Mouse (Mus musculus): ENCODE measurements around the gene Bcas3. TPM values are rescaled to one million over a fixed set of nuclear protein-coding genes. Genes with fewer than 3 reads are reported as not detected.
A peak's percentile ranks its signal among the peaks of the same experiment; 100 is the strongest.

The Bcas3 gene
- polyA plus RNA-seq, 1 experiment from 2014 or later, result 28.0 TPM

DNA sequence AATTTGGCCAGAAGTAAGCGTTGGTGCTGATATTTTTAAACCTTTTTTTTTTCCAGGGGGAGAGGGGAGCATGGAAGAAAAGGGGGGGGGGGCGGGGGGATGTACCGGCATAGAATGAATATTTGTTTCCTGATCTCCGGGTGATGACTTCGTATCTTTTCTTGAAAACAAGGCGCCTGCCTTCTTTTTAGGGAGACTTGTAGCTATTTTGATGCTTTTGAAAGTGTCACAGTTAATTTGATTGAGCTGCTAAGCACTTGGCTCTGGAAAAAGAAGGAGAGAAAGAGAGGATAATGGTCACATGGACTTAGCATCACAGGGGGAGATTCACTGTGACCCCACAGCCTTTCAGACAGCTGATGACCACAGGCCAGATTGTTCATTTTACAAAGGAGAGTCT, 413.8 kb downstream of the Bcas3 start:
- H3K4me2 ChIP-seq (ENCODE audit: low read depth, low read length), result no peak overlapping the region
- 43% methylated on average over 6 of the region's 6 CpGs for WGBS
- no peak for DNase-seq (ENCODE audit: low spot score)
- H3K27ac ChIP-seq (replicated peaks; ENCODE audit: low read depth, low read length), result no peak overlapping the region
- ATAC-seq (ENCODE audit: low read depth), result no peak
- H3K4me1 ChIP-seq (ENCODE audit: control insufficient read depth, insufficient read depth, low read length), result peaks cover 14% of the 10 kb centered on the region; the same call in 1 of the 2 replicates
- no peak overlapping the region for H3K9ac ChIP-seq (ENCODE audit: low read depth, low read length)
- H3K27me3 ChIP-seq (replicated peaks; ENCODE audit: control insufficient read depth, insufficient read depth, low read length), result no peaks in the 10 kb centered on the region; the same call in 1 of the 2 replicates
- H3K36me3 ChIP-seq (ENCODE audit: control insufficient read depth, insufficient read depth, low read length), result no peaks in the 10 kb centered on the region
- H3K9me3 ChIP-seq (ENCODE audit: control insufficient read depth, low read length), result no peaks in the 10 kb centered on the region
- no peak overlapping the region for H3K4me3 ChIP-seq (ENCODE audit: low read depth, low read length)

GRCm38 (mm10) chr11:85769740-85770139, 416.8 kb downstream of the Bcas3 start:
- Histone ChIP-seq H3K9me3 (ENCODE audit: control insufficient read depth, low read length) (no peaks in the 10 kb centered on the region), H3K27me3 (replicated peaks; ENCODE audit: control insufficient read depth, insufficient read depth, low read length) (no peaks in the 10 kb centered on the region; the same call in 1 of the 2 replicates), H3K4me2 (ENCODE audit: low read depth, low read length) (no peak overlapping the region), H3K4me1 (ENCODE audit: control insufficient read depth, insufficient read depth, low read length) (peaks cover 14% of the 10 kb centered on the region; the same call in 1 of the 2 replicates), H3K27ac (replicated peaks; ENCODE audit: low read depth, low read length) (no peak overlapping the region), H3K36me3 (ENCODE audit: control insufficient read depth, insufficient read depth, low read length) (no peaks in the 10 kb centered on the region), H3K9ac (ENCODE audit: low read depth, low read length) (no peak overlapping the region), H3K4me3 (ENCODE audit: low read depth, low read length) (no peak overlapping the region)
- WGBS, result 82% methylated on average over 2 of the region's 2 CpGs
- no peak for ATAC-seq (ENCODE audit: low read depth)
- no peak for DNase-seq (ENCODE audit: low spot score)

- Histone ChIP-seq H3K4me1 (ENCODE audit: control insufficient read depth, insufficient read depth, low read length) (peaks cover 26% of the 10 kb centered on the region), H3K27me3 (replicated peaks; ENCODE audit: control insufficient read depth, insufficient read depth, low read length) (no peaks in the 10 kb centered on the region; the same call in 1 of the 2 replicates), H3K27ac (replicated peaks; ENCODE audit: low read depth, low read length) (no peak overlapping the region), H3K9ac (ENCODE audit: low read depth, low read length) (no peak overlapping the region), H3K4me3 (ENCODE audit: low read depth, low read length) (no peak overlapping the region), H3K4me2 (ENCODE audit: low read depth, low read length) (no peak overlapping the region), H3K36me3 (ENCODE audit: control insufficient read depth, insufficient read depth, low read length) (no peaks in the 10 kb centered on the region), H3K9me3 (ENCODE audit: control insufficient read depth, low read length) (no peaks in the 10 kb centered on the region)
- no peak for ATAC-seq (ENCODE audit: low read depth)
- WGBS, result 47% methylated on average over 4 of the region's 4 CpGs
- DNase-seq (ENCODE audit: low spot score), result no peak
Measured at GRCm38 (mm10) chr11:85773391-85773790, 420.4 kb downstream of the Bcas3 start.

GRCm38 (mm10) chr11:85774707-85775106, 421.7 kb downstream of the Bcas3 start:
- DNase-seq (ENCODE audit: low spot score), result no peak
- H3K4me1 ChIP-seq (ENCODE audit: control insufficient read depth, insufficient read depth, low read length), result peaks cover 27% of the 10 kb centered on the region
- no peak overlapping the region for H3K9ac ChIP-seq (ENCODE audit: low read depth, low read length)
- H3K4me2 ChIP-seq (ENCODE audit: low read depth, low read length), result no peak overlapping the region
- ATAC-seq (ENCODE audit: low read depth), result no peak
- no peaks in the 10 kb centered on the region for H3K27me3 ChIP-seq (replicated peaks; ENCODE audit: control insufficient read depth, insufficient read depth, low read length)
- H3K36me3 ChIP-seq (ENCODE audit: control insufficient read depth, insufficient read depth, low read length), result no peaks in the 10 kb centered on the region
- no peak overlapping the region for H3K27ac ChIP-seq (replicated peaks; ENCODE audit: low read depth, low read length)
- no peak overlapping the region for H3K4me3 ChIP-seq (ENCODE audit: low read depth, low read length)
- H3K9me3 ChIP-seq (ENCODE audit: control insufficient read depth, low read length), result no peaks in the 10 kb centered on the region
- 68% methylated on average over 6 of the region's 6 CpGs for WGBS

GRCm38 (mm10) chr11:85775492-85775891, 422.5 kb downstream of the Bcas3 start:
- ATAC-seq (ENCODE audit: low read depth) (peak; percentile 58), DNase-seq (ENCODE audit: low spot score) (peak; percentile 89)
- no peaks in the 10 kb centered on the region for H3K27me3 ChIP-seq (replicated peaks; ENCODE audit: control insufficient read depth, insufficient read depth, low read length)
- H3K4me3 ChIP-seq (ENCODE audit: low read depth, low read length), result no peak overlapping the region
- peaks cover 31% of the 10 kb centered on the region for H3K4me1 ChIP-seq (ENCODE audit: control insufficient read depth, insufficient read depth, low read length)
- WGBS, result 33% methylated on average over 7 of the region's 7 CpGs
- H3K27ac ChIP-seq (replicated peaks; ENCODE audit: low read depth, low read length), result no peak overlapping the region
- no peaks in the 10 kb centered on the region for H3K9me3 ChIP-seq (ENCODE audit: control insufficient read depth, low read length)
- H3K36me3 ChIP-seq (ENCODE audit: control insufficient read depth, insufficient read depth, low read length), result no peaks in the 10 kb centered on the region
- no peak overlapping the region for H3K9ac ChIP-seq (ENCODE audit: low read depth, low read length)
- no peak overlapping the region for H3K4me2 ChIP-seq (ENCODE audit: low read depth, low read length)

- H3K9ac ChIP-seq (ENCODE audit: low read depth, low read length), result no peak overlapping the region
- no peak overlapping the region for H3K4me3 ChIP-seq (ENCODE audit: low read depth, low read length)
- ATAC-seq (ENCODE audit: low read depth) (no peak; the same call in 1 of the 2 replicates), DNase-seq (ENCODE audit: low spot score) (no peak)
- 59% methylated on average over 7 of the region's 7 CpGs for WGBS
- no peaks in the 10 kb centered on the region for H3K9me3 ChIP-seq (ENCODE audit: control insufficient read depth, low read length)
- no peaks in the 10 kb centered on the region for H3K36me3 ChIP-seq (ENCODE audit: control insufficient read depth, insufficient read depth, low read length)
- no peak overlapping the region for H3K27ac ChIP-seq (replicated peaks; ENCODE audit: low read depth, low read length)
- no peak overlapping the region for H3K4me2 ChIP-seq (ENCODE audit: low read depth, low read length)
- H3K4me1 ChIP-seq (ENCODE audit: control insufficient read depth, insufficient read depth, low read length), result peaks cover 31% of the 10 kb centered on the region
- no peaks in the 10 kb centered on the region for H3K27me3 ChIP-seq (replicated peaks; ENCODE audit: control insufficient read depth, insufficient read depth, low read length)
Measured at GRCm38 (mm10) chr11:85776861-85777360, 423.9 kb downstream of the Bcas3 start.

GRCm38 (mm10) chr11:85777950-85778349, 425.0 kb downstream of the Bcas3 start:
- Histone ChIP-seq H3K9ac (ENCODE audit: low read depth, low read length) (no peak overlapping the region), H3K27me3 (replicated peaks; ENCODE audit: control insufficient read depth, insufficient read depth, low read length) (0 out of 2 replicates have a peak, but pooled peaks cover 1% of the 10 kb centered on the region), H3K36me3 (ENCODE audit: control insufficient read depth, insufficient read depth, low read length) (no peaks in the 10 kb centered on the region), H3K27ac (replicated peaks; ENCODE audit: low read depth, low read length) (0 out of 2 replicates have a peak overlapping the region, but pooled peaks have one; percentile 8), H3K4me1 (ENCODE audit: control insufficient read depth, insufficient read depth, low read length) (peaks cover 31% of the 10 kb centered on the region), H3K4me2 (ENCODE audit: low read depth, low read length) (no peak overlapping the region), H3K9me3 (ENCODE audit: control insufficient read depth, low read length) (no peaks in the 10 kb centered on the region), H3K4me3 (ENCODE audit: low read depth, low read length) (no peak overlapping the region)
- 82% methylated on average over 2 of the region's 2 CpGs for WGBS
- ATAC-seq (ENCODE audit: low read depth) (no peak), DNase-seq (ENCODE audit: low spot score) (no peak)

DNA sequence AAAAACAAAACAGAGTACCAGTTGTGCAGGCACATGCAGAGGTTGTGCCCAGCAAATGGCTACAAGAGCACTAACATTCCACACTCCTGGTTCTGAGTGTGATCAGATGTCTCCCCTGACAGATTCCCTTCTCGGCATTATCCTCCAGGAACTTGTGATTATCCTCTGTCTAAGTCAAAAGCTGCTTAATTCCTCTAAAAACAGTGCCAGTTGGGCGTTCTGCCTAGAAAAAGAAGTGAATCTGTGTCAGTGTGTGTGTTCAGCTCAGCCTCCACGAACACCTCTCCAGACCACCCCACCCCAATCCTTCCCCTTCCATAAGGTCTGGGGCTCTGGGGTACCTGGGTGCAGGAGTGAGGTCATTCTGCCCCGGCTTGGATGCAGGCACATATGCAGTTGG, 427.3 kb downstream of the Bcas3 start:
- H3K4me1 ChIP-seq (ENCODE audit: control insufficient read depth, insufficient read depth, low read length), result peaks cover 27% of the 10 kb centered on the region
- no peaks in the 10 kb centered on the region for H3K36me3 ChIP-seq (ENCODE audit: control insufficient read depth, insufficient read depth, low read length)
- no peak overlapping the region for H3K4me2 ChIP-seq (ENCODE audit: low read depth, low read length)
- DNase-seq (ENCODE audit: low spot score) (no peak), ATAC-seq (ENCODE audit: low read depth) (no peak)
- peaks cover 3% of the 10 kb centered on the region; the same call in 1 of the 2 replicates for H3K27me3 ChIP-seq (replicated peaks; ENCODE audit: control insufficient read depth, insufficient read depth, low read length)
- no peak overlapping the region for H3K27ac ChIP-seq (replicated peaks; ENCODE audit: low read depth, low read length)
- no peak overlapping the region for H3K4me3 ChIP-seq (ENCODE audit: low read depth, low read length)
- 46% methylated on average over 4 of the region's 4 CpGs for WGBS
- H3K9me3 ChIP-seq (ENCODE audit: control insufficient read depth, low read length), result no peaks in the 10 kb centered on the region
- H3K9ac ChIP-seq (ENCODE audit: low read depth, low read length), result no peak overlapping the region

DNA sequence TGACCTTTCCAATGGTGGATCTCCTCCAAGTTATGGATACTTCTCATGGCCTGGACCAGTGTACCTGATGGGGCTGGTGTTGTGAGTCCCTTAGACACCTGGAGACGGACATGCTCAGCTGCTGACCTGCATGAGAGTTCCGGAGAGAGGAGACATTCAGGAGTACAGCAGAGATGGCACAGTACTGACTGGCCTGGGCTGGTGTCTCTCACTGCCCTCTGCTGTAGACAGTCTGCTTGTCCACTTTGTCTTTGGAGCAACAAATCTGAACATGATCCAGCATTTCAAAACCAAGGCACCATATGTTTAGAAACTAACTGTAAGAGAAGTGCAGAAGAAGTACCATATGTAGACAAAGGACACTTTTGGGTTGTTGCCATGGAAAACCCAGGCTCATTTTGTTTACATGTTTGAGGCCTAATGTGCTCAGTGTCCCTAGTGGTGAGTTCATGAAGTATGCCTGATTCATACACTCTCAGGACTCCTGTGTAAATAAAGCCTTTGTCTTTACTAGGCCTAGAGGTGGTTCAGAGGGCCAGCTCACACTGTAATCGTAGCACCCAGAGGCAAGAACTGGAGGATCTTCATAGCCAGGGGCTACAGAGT, 433.2 kb downstream of the Bcas3 start:
- H3K9me3 ChIP-seq (ENCODE audit: control insufficient read depth, low read length), result no peaks in the 10 kb centered on the region
- no peak overlapping the region for H3K9ac ChIP-seq (ENCODE audit: low read depth, low read length)
- peaks cover 3% of the 10 kb centered on the region; the same call in 1 of the 2 replicates for H3K27me3 ChIP-seq (replicated peaks; ENCODE audit: control insufficient read depth, insufficient read depth, low read length)
- H3K36me3 ChIP-seq (ENCODE audit: control insufficient read depth, insufficient read depth, low read length), result no peaks in the 10 kb centered on the region
- H3K4me2 ChIP-seq (ENCODE audit: low read depth, low read length), result no peak overlapping the region
- peak; percentile 53; the same call in 1 of the 2 replicates for ATAC-seq (ENCODE audit: low read depth)
- DNase-seq (ENCODE audit: low spot score), result peak; percentile 77
- peaks cover 5% of the 10 kb centered on the region for H3K4me1 ChIP-seq (ENCODE audit: control insufficient read depth, insufficient read depth, low read length)
- no peak overlapping the region for H3K27ac ChIP-seq (replicated peaks; ENCODE audit: low read depth, low read length)
- H3K4me3 ChIP-seq (ENCODE audit: low read depth, low read length), result no peak overlapping the region
- WGBS, result 69% methylated on average over 3 of the region's 3 CpGs
